Mouse (Mus musculus): ENCODE results near the gene Pdpr. TPM values are rescaled to one million over a fixed set of nuclear protein-coding genes. Genes with fewer than 3 reads are reported as not detected.
"Not testable (repeated sequence)": the region's sequence is repeated elsewhere in the genome, so short reads cannot be mapped to it uniquely, and the experiment has no call there.

Gene Pdpr
- 10 to 100 TPM; 75.0 to 78.5 TPM for total RNA-seq (2021)

- peak; percentile 94 to 95 for DNase-seq
- intact Hi-C loops (cut with DNase I) = loop anchor here (5.0 kb wide), 2 partner anchors 237 to 347 kb away; no protein-coding TSS in a partner anchor
Observed at GRCm38 (mm10) chr8:111093865-111094718, at the start of gene Pdpr. Gene Pdpr (plus strand): TSS chr8:111094630.

- DNase-seq = no peak
- intact Hi-C loops (cut with DNase I) = no loop called here
Observed at GRCm38 (mm10) chr8:111048694-111049093, 45.7 kb upstream of the Pdpr start.

GRCm38 (mm10) chr8:111049106-111049505, 45.3 kb upstream of the Pdpr start:
- no peak for DNase-seq

GRCm38 (mm10) chr8:111053827-111054518, 40.5 kb upstream of the Pdpr start:
- DNase-seq = peak in 1 of 2 experiments; percentile 34
- intact Hi-C loops (cut with DNase I) = no loop called here

More at GRCm38 (mm10) chr8:111049106-111049505, 45.3 kb upstream of the Pdpr start:
- intact Hi-C loops (cut with DNase I) = no loop called here

- intact Hi-C loops (cut with DNase I) = no loop called here
- no peak for DNase-seq
Observed at GRCm38 (mm10) chr8:111055031-111055634, 39.3 kb upstream of the Pdpr start.

- DNase-seq = peak in 1 of 2 experiments; percentile 11
- intact Hi-C loops (cut with DNase I) = loop anchor here (2.0 kb wide), 1 partner anchor 35 kb away; no protein-coding TSS in a partner anchor
Observed at GRCm38 (mm10) chr8:111055661-111056060, 38.8 kb upstream of the Pdpr start.

- DNase-seq = peak; percentile 93 to 95
- intact Hi-C loops (cut with DNase I) = loop anchor here (2.0 kb wide), 1 partner anchor 35 kb away; no protein-coding TSS in a partner anchor
Observed at GRCm38 (mm10) chr8:111056158-111056663, 38.2 kb upstream of the Pdpr start, which contains the start of gene Exosc6. Gene Exosc6 (plus strand): TSS chr8:111056339.

GRCm38 (mm10) chr8:111056691-111057293, 37.6 kb upstream of the Pdpr start:
- intact Hi-C loops (cut with DNase I) = loop anchor here (2.0 kb wide), 1 partner anchor 34 kb away; no protein-coding TSS in a partner anchor
- DNase-seq = peak; percentile 41 to 45

GRCm38 (mm10) chr8:111058946-111059572, 35.4 kb upstream of the Pdpr start:
- no peak for DNase-seq
- intact Hi-C loops (cut with DNase I) = no loop called here

GRCm38 (mm10) chr8:111061688-111062071, 32.8 kb upstream of the Pdpr start:
- intact Hi-C loops (cut with DNase I) = no loop called here
- peak in 1 of 2 experiments; percentile 19 for DNase-seq

GRCm38 (mm10) chr8:111062072-111062757, 32.2 kb upstream of the Pdpr start:
- intact Hi-C loops (cut with DNase I) = no loop called here

GRCm38 (mm10) chr8:111062893-111063292, 31.5 kb upstream of the Pdpr start:
- intact Hi-C loops (cut with DNase I) = no loop called here
- no peak for DNase-seq

More at GRCm38 (mm10) chr8:111062072-111062757, 32.2 kb upstream of the Pdpr start:
- peak; percentile 88 to 91 for DNase-seq

GRCm38 (mm10) chr8:111066308-111066707, 28.1 kb upstream of the Pdpr start:
- no peak for DNase-seq
- intact Hi-C loops (cut with DNase I) = no loop called here

GRCm38 (mm10) chr8:111067439-111067838, 27.0 kb upstream of the Pdpr start:
- intact Hi-C loops (cut with DNase I) = no loop called here
- DNase-seq = no peak

GRCm38 (mm10) chr8:111068660-111069059, 25.8 kb upstream of the Pdpr start:
- DNase-seq; intact Hi-C loops (cut with DNase I): not testable (repeated sequence)

GRCm38 (mm10) chr8:111075926-111076325, 18.5 kb upstream of the Pdpr start:
- intact Hi-C loops (cut with DNase I) = loop anchor here (5.0 kb wide), 1 partner anchor 329 kb away; no protein-coding TSS in a partner anchor

GRCm38 (mm10) chr8:111079461-111079860, 15.0 kb upstream of the Pdpr start:
- DNase-seq = no peak
- intact Hi-C loops (cut with DNase I) = loop anchor here (5.0 kb wide), 1 partner anchor 332 kb away; no protein-coding TSS in a partner anchor

More at GRCm38 (mm10) chr8:111075926-111076325, 18.5 kb upstream of the Pdpr start:
- DNase-seq = no peak

GRCm38 (mm10) chr8:111079861-111080271, 14.6 kb upstream of the Pdpr start:
- intact Hi-C loops (cut with DNase I) = loop anchor here (5.0 kb wide), 1 partner anchor 333 kb away; no protein-coding TSS in a partner anchor
- DNase-seq = peak; percentile 38 to 53
